Mouse (Mus musculus) lung, adult 2 months (tissue): Measurements from ENCODE around the gene Tuba4a.

Experiments
- CTCF ChIP-seq: fragments of 200-500 bp; IDR thresholded peaks from 2 replicates; pipeline ENCODE4 v1.5.1; 2011; ENCODE audit warnings: mild to moderate bottlenecking, low read length, control low read depth; ENCODE audit not compliant: insufficient read depth
- POLR2A ChIP-seq: fragments of 200-500 bp; IDR thresholded peaks from 2 replicates; pipeline ENCODE4 v1.6.1; 2011; ENCODE audit warnings: low read depth, mild to moderate bottlenecking, control low read depth, low read length, borderline replicate concordance; ENCODE audit errors: extremely low read depth

DNA sequence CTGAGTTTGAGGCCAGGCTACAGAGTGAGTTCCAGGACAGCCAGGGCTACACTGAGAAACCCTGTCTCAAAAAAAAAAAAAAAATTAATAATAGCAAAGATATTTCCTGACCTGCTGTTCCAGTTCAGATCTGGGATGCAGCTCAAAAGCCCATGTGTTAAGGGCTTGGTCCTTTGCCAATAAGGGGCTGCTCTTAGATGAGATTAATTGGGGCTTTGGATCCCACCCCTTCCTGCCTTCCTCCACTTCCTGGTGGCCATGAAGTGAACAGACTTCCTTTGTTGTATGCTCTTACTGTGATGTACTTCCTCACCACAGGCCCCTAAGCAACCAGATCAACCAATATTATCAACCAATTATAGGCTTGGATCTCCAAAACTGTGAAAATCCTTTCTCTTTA is 32.5 kb downstream of the Tuba4a start:
- no peak for TF ChIP-seq CTCF
- TF ChIP-seq POLR2A: no peak
